Mouse (Mus musculus) hindbrain, embryonic 13.5 days (tissue): ENCODE results near the gene Rap1gap2. TPM values are rescaled to one million over a fixed set of nuclear protein-coding genes. Genes with fewer than 3 reads are reported as not detected.

ENCODE experiments used
- ATAC-seq: fragments of 200-750 bp; cut with Nextera tagmentation; 2 replicates; pipeline ENCODE4 v1.8.0; 2017; ENCODE audit warnings: moderate TSS enrichment; ENCODE audit not compliant: low FRiP score
- H3K27ac ChIP-seq: fragments of 300-500 bp; sonication (generic); 2 replicates; pipeline ENCODE4 v1.5.1; 2015; ENCODE audit warnings: inconsistent platforms, mild to moderate bottlenecking, moderate library complexity
- H3K27me3 ChIP-seq: fragments of 300-500 bp; sonication (generic); 2 replicates; pipeline ENCODE4 v1.6.1; 2015; ENCODE audit warnings: mild to moderate bottlenecking, inconsistent platforms
- H3K36me3 ChIP-seq: fragments of 300-500 bp; sonication (generic); 2 replicates; pipeline ENCODE4 v1.6.1; 2015; ENCODE audit warnings: mild to moderate bottlenecking, inconsistent platforms
- H3K4me1 ChIP-seq: fragments of 300-500 bp; sonication (generic); replicated peaks from 2 replicates; pipeline ENCODE4 v1.6.1; 2015; ENCODE audit warnings: inconsistent platforms
- H3K4me2 ChIP-seq: fragments of 300-500 bp; sonication (generic); 2 replicates; pipeline ENCODE4 v1.6.1; 2015; ENCODE audit warnings: inconsistent platforms, mild to moderate bottlenecking, moderate library complexity
- H3K4me3 ChIP-seq: fragments of 300-500 bp; sonication (generic); 2 replicates; pipeline ENCODE4 v1.5.1; 2015; ENCODE audit warnings: mild to moderate bottlenecking, inconsistent platforms
- H3K9ac ChIP-seq: fragments of 300-500 bp; sonication (generic); 2 replicates; pipeline ENCODE4 v1.6.1; 2015; ENCODE audit warnings: mild to moderate bottlenecking, inconsistent platforms
- H3K9me3 ChIP-seq: fragments of 300-500 bp; sonication (generic); 2 replicates; pipeline ENCODE4 v1.6.1; 2016; ENCODE audit warnings: inconsistent platforms
- WGBS: fragments of 180-500 bp; shearing (Covaris S2); methylation state at CpG from one replicate; pipeline ENCODE4 v1.1.7; 2015; 5-methylcytosine and 5-hydroxymethylcytosine counted together
- polyA plus RNA-seq: library from polyadenylated mRNA; unstranded; fragments of >200 nt; fragmentation: Nextera tagmentation; extraction: Ambion mirVana; gene quantifications from 2 replicates; pipeline ENCODE4 v1.2.1, GENCODE M21; 2015

Rap1gap2 gene
- polyA plus RNA-seq, 1 experiment from 2014 or later, result 10.6 TPM

GRCm38 (mm10) chr11:74457194-74457593 is 153.5 kb downstream of the Rap1gap2 start:
- no peak for ATAC-seq
- H3K4me2 ChIP-seq, result no peak overlapping the region
- H3K27ac ChIP-seq, result no peak overlapping the region
- WGBS, result 69% methylated on average over 10 of the region's 10 CpGs
- H3K4me1 ChIP-seq, result peaks cover 11% of the 10 kb centered on the region; the same call in 1 of the 2 replicates
- H3K9me3 ChIP-seq, result no peaks in the 10 kb centered on the region
- no peak overlapping the region for H3K9ac ChIP-seq
- no peak overlapping the region for H3K4me3 ChIP-seq
- 0 out of 2 replicates have a peak, but pooled peaks cover 5% of the 10 kb centered on the region for H3K36me3 ChIP-seq
- H3K27me3 ChIP-seq, result no peaks in the 10 kb centered on the region

DNA sequence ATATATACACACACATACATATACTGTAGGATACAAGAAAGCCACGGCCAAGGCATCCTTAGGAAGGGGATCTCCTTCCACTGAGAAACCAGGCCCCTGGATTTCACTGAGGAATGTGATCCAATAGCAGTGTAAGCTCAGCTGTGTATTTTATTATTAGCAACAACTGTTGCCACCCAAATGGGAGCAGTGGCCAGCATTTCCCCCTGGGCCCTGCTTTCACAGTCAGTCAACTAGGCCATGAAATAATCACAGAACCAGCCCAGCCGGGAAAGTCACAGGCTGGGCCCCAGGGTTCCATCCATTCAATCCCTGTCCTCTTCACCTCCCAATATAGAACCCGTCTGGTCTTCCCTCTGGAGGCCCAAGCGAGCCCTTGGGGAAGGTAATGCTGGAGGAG is 162.2 kb downstream of the Rap1gap2 start:
- Histone ChIP-seq H3K4me2 (no peak overlapping the region), H3K27me3 (no peaks in the 10 kb centered on the region), H3K36me3 (no peaks in the 10 kb centered on the region; the same call in 1 of the 2 replicates), H3K4me3 (no peak overlapping the region), H3K9ac (no peak overlapping the region), H3K27ac (no peak overlapping the region), H3K9me3 (peaks cover 5% of the 10 kb centered on the region; the same call in 1 of the 2 replicates), H3K4me1 (0 out of 2 replicates have a peak, but pooled peaks cover 4% of the 10 kb centered on the region)
- 52% methylated on average over 4 of the region's 4 CpGs for WGBS
- ATAC-seq, result no peak

DNA sequence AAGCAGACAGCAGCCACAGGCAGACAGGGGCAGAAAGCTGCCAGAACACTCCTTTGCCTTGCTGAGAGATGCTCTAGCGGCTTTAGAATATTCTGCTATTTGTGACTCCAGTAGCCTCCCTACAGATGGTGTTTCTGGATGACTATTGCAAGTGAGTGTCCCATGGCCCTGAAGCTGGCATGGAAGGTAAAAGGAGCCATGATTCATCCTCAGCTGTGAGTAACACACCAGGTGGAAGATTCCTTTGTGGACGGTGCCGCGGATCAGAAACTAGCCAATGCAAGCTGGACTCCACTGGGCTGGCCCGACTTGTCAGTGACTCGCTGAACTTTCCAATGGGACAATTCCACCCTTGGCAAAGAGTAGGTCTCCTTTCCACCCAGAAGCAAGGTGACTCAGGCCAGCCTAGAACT is 162.7 kb downstream of the Rap1gap2 start:
- Histone ChIP-seq H3K36me3 (no peaks in the 10 kb centered on the region; the same call in 1 of the 2 replicates), H3K9me3 (peaks cover 5% of the 10 kb centered on the region; the same call in 1 of the 2 replicates), H3K27me3 (no peaks in the 10 kb centered on the region), H3K27ac (0 out of 2 replicates have a peak overlapping the region, but pooled peaks have one; percentile 3), H3K4me3 (no peak overlapping the region), H3K4me2 (no peak overlapping the region), H3K4me1 (0 out of 2 replicates have a peak, but pooled peaks cover 4% of the 10 kb centered on the region), H3K9ac (no peak overlapping the region)
- no peak for ATAC-seq
- 89% methylated on average over 6 of the region's 6 CpGs for WGBS

- Histone ChIP-seq H3K4me1 (peaks cover 4% of the 10 kb centered on the region; the same call in 1 of the 2 replicates), H3K4me2 (no peak overlapping the region), H3K36me3 (no peaks in the 10 kb centered on the region; the same call in 1 of the 2 replicates), H3K27me3 (no peaks in the 10 kb centered on the region), H3K9ac (no peak overlapping the region), H3K4me3 (no peak overlapping the region), H3K9me3 (peaks cover 5% of the 10 kb centered on the region; the same call in 1 of the 2 replicates), H3K27ac (no peak overlapping the region)
- no peak for ATAC-seq
- WGBS, result 84% methylated on average over 3 of the region's 3 CpGs
These were observed 165.1 kb downstream of the Rap1gap2 start for GRCm38 (mm10) chr11:74445591-74445990.

DNA sequence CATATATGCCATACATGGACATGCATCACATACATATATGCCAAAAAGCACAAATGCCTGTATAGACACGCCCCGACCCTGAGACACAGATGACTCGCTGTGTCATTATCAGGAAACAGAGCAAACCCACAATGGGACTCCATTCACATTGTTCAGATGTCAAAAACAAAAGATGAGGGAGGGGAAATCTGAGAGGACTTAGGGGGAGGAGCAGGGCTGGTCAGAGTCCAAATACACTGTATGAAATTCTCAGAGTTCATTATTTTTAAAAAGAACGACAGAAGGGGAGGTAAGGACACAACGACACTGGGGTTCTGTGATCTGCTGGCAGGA is 166.8 kb downstream of the Rap1gap2 start:
- Histone ChIP-seq H3K4me3 (no peak overlapping the region), H3K27me3 (no peaks in the 10 kb centered on the region), H3K4me2 (no peak overlapping the region), H3K4me1 (peaks cover 4% of the 10 kb centered on the region; the same call in 1 of the 2 replicates), H3K9me3 (peaks cover 5% of the 10 kb centered on the region; the same call in 1 of the 2 replicates), H3K9ac (no peak overlapping the region), H3K27ac (no peak overlapping the region), H3K36me3 (no peaks in the 10 kb centered on the region; the same call in 1 of the 2 replicates)
- no peak for ATAC-seq
- WGBS, result 67% methylated on average over 5 of the region's 5 CpGs

GRCm38 (mm10) chr11:74443147-74443923 is 167.4 kb downstream of the Rap1gap2 start:
- H3K4me2 ChIP-seq, result no peak overlapping the region
- H3K9me3 ChIP-seq, result peaks cover 5% of the 10 kb centered on the region; the same call in 1 of the 2 replicates
- no peaks in the 10 kb centered on the region; the same call in 1 of the 2 replicates for H3K4me1 ChIP-seq
- no peak overlapping the region for H3K9ac ChIP-seq
- WGBS, result 89% methylated on average over 6 of the region's 6 CpGs
- no peak overlapping the region for H3K4me3 ChIP-seq
- H3K27me3 ChIP-seq, result no peaks in the 10 kb centered on the region
- no peak overlapping the region for H3K27ac ChIP-seq
- ATAC-seq, result no peak
- no peaks in the 10 kb centered on the region; the same call in 1 of the 2 replicates for H3K36me3 ChIP-seq

GRCm38 (mm10) chr11:74442396-74442795 is 168.3 kb downstream of the Rap1gap2 start:
- Histone ChIP-seq H3K27me3 (no peaks in the 10 kb centered on the region), H3K4me2 (no peak overlapping the region), H3K4me3 (no peak overlapping the region), H3K36me3 (no peaks in the 10 kb centered on the region; the same call in 1 of the 2 replicates), H3K9ac (no peak overlapping the region), H3K4me1 (no peaks in the 10 kb centered on the region; the same call in 1 of the 2 replicates), H3K9me3 (peaks cover 5% of the 10 kb centered on the region; the same call in 1 of the 2 replicates), H3K27ac (no peak overlapping the region)
- WGBS, result 89% methylated on average over 4 of the region's 4 CpGs
- ATAC-seq, result no peak

GRCm38 (mm10) chr11:74440112-74440511 is 170.6 kb downstream of the Rap1gap2 start:
- 81% methylated on average over 8 of the region's 8 CpGs for WGBS

DNA sequence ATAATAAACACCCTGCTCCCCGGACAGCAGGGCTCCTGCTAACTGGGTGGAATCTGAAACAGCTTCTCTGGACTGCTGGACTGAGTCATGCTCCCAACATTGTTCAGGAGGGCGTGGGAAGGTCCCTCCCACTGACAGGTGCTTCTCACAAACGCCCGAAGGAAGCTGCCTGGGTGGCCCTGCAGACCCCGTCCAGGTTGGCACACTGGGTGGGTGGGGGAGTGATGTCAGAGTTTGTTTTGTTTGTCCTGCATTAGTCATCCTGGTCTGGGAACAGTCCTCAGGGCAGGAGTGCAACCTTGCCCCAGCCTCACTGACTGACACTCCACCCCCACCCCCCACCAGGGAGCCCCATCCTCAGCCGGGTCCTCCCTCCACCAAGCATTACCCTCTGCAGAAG is 171.5 kb downstream of the Rap1gap2 start:
- H3K9ac ChIP-seq, result no peak overlapping the region
- WGBS, result 74% methylated on average over 6 of the region's 6 CpGs
- no peaks in the 10 kb centered on the region for H3K9me3 ChIP-seq
- no peaks in the 10 kb centered on the region for H3K36me3 ChIP-seq
- no peaks in the 10 kb centered on the region for H3K27me3 ChIP-seq
- no peak overlapping the region for H3K4me3 ChIP-seq
- no peak for ATAC-seq
- no peaks in the 10 kb centered on the region; the same call in 1 of the 2 replicates for H3K4me1 ChIP-seq
- no peak overlapping the region for H3K27ac ChIP-seq
- H3K4me2 ChIP-seq, result no peak overlapping the region

More at GRCm38 (mm10) chr11:74440112-74440511, 170.6 kb downstream of the Rap1gap2 start:
- Histone ChIP-seq H3K36me3 (no peaks in the 10 kb centered on the region; the same call in 1 of the 2 replicates), H3K9ac (no peak overlapping the region), H3K4me3 (no peak overlapping the region), H3K4me1 (no peaks in the 10 kb centered on the region; the same call in 1 of the 2 replicates), H3K9me3 (peaks cover 5% of the 10 kb centered on the region; the same call in 1 of the 2 replicates), H3K4me2 (no peak overlapping the region), H3K27me3 (no peaks in the 10 kb centered on the region), H3K27ac (no peak overlapping the region)
- ATAC-seq, result no peak

GRCm38 (mm10) chr11:74438249-74438648 is 172.5 kb downstream of the Rap1gap2 start:
- H3K27ac ChIP-seq, result no peak overlapping the region
- no peaks in the 10 kb centered on the region for H3K9me3 ChIP-seq
- ATAC-seq, result no peak
- no peaks in the 10 kb centered on the region; the same call in 1 of the 2 replicates for H3K4me1 ChIP-seq
- H3K36me3 ChIP-seq, result no peaks in the 10 kb centered on the region
- no peaks in the 10 kb centered on the region for H3K27me3 ChIP-seq
- whole genome bisulfite sequencing, result 94% methylated on average over 4 of the region's 4 CpGs
- no peak overlapping the region for H3K4me2 ChIP-seq
- no peak overlapping the region for H3K9ac ChIP-seq
- no peak overlapping the region for H3K4me3 ChIP-seq

DNA sequence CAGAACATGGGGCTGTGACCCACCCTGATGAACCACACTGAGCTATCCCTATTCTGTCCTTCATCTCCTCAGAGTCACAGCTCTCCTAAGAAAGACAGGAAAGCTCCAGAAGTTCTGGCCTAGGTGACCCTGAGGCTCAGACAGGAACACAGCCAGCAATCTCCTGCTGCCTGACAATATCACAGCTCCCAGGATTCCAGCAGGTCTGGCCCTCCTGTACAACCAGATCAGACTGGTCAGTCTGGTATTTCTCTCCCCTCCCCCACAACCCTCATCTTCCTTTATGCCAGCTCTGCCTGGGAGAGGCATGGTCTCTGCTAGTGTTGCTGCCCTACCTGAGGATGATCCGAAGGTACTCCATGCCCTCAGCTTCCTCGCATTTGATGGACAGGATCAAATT is 175.3 kb downstream of the Rap1gap2 start:
- no peak overlapping the region for H3K4me3 ChIP-seq
- no peaks in the 10 kb centered on the region for H3K9me3 ChIP-seq
- H3K4me1 ChIP-seq, result no peaks in the 10 kb centered on the region
- H3K4me2 ChIP-seq, result no peak overlapping the region
- H3K9ac ChIP-seq, result no peak overlapping the region
- no peak overlapping the region for H3K27ac ChIP-seq
- H3K36me3 ChIP-seq, result no peaks in the 10 kb centered on the region
- no peak for ATAC-seq
- WGBS, result 78% methylated on average over 2 of the region's 2 CpGs
- no peaks in the 10 kb centered on the region for H3K27me3 ChIP-seq

GRCm38 (mm10) chr11:74433000-74433399 is 177.7 kb downstream of the Rap1gap2 start:
- 85% methylated on average over 4 of the region's 4 CpGs for WGBS
- peaks cover 6% of the 10 kb centered on the region for H3K4me1 ChIP-seq
- H3K4me3 ChIP-seq, result no peak overlapping the region
- no peak overlapping the region for H3K4me2 ChIP-seq
- ATAC-seq, result no peak
- H3K9me3 ChIP-seq, result no peaks in the 10 kb centered on the region
- H3K27me3 ChIP-seq, result no peaks in the 10 kb centered on the region
- no peak overlapping the region for H3K9ac ChIP-seq
- no peaks in the 10 kb centered on the region for H3K36me3 ChIP-seq
- H3K27ac ChIP-seq, result no peak overlapping the region
